6 mouse cellular contexts compared by ENCODE assay signal in the genomic region with DNA sequence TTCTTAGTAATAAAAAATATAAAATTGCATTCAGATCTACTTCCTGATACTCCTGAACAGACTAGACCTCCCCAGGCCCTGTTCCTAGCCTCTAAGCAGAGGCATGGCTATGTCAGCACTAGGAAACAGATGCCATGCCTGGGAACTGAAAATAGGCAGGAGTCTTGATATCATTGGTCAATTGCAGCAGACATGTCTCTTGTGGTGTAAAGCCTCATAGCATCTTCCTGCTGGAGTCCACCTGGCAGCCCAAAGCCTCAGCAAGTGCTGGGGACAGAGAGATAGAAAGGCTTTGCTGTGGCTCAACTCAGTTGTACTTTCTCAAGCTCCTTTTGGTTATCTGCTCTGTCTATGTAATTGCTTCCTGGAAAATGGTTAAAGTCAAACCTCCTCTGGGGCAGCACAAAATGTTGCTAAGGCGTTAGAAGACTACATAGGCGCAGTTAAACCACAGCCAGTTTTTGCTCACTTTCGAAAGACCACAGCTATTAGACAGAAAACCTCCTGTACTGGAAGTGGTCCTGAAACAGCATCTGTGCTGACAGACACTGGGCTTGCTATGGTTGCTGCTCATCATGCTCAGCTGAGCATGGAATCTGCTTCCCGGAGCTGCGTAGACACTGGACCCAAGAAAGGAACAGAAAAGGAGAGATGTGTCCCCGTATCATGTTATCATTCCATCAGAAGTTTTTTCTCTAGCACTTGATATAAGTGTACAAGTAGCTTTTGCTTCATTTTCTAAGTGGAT.
DNase-seq lines count a peak whose midpoint lies in the region; ATAC-seq and TF ChIP-seq lines count a peak whose summit lies in the region.
"Not testable (repeated sequence)": the region's sequence is repeated elsewhere in the genome, so short reads cannot be mapped to it uniquely, and the experiment has no call there.

No protein-coding gene starts in this region.

- not testable (repeated sequence) for H3K9ac ChIP-seq in hindbrain, embryonic 16.5 days (ENCODE audit: low read depth, low read length); midbrain, postnatal 0 days (replicated peaks; ENCODE audit: low read length, poor library complexity, severe bottlenecking)

- H3K9me3 ChIP-seq in hindbrain, embryonic 16.5 days (ENCODE audit: control insufficient read depth, low read length); midbrain, postnatal 0 days (ENCODE audit: low read length): not testable (repeated sequence)

- H3K4me2 ChIP-seq in hindbrain, embryonic 16.5 days (ENCODE audit: low read length); midbrain, postnatal 0 days (ENCODE audit: low read depth, low read length, poor library complexity, severe bottlenecking): not testable (repeated sequence)

- H3K27me3 ChIP-seq in hindbrain, embryonic 16.5 days (replicated peaks; ENCODE audit: control insufficient read depth, insufficient read depth, low read length); midbrain, postnatal 0 days (ENCODE audit: insufficient read depth, low read length): not testable (repeated sequence)

- H3K27ac ChIP-seq in hindbrain, embryonic 16.5 days (ENCODE audit: low read depth, low read length); midbrain, postnatal 0 days (ENCODE audit: low read depth, low read length): not testable (repeated sequence)

- not testable (repeated sequence) for TF ChIP-seq CTCF in midbrain, postnatal 0 days (IDR thresholded peaks at IDR 0.05)

- H3K4me3 ChIP-seq in hindbrain, embryonic 16.5 days (ENCODE audit: low read length); midbrain, postnatal 0 days (ENCODE audit: low read depth, low read length): not testable (repeated sequence)

- 82% methylated on average over 6 of the region's 6 CpGs for WGBS in hindbrain, embryonic 16.5 days
- 89% methylated on average over 6 of the region's 6 CpGs for WGBS in midbrain, postnatal 0 days

- H3K4me1 ChIP-seq in hindbrain, embryonic 16.5 days (ENCODE audit: control insufficient read depth, insufficient read depth, low read depth, low read length); midbrain, postnatal 0 days (ENCODE audit: insufficient read depth, low read length): not testable (repeated sequence)

- DNase-seq in Muller cell, postnatal 12 days (ENCODE audit: inconsistent ontology term) = peak; percentile 1
- DNase-seq in cerebellum, postnatal 10 days = peak; percentile 52 to 65
- DNase-seq in midbrain, postnatal 0 days (ENCODE audit: low spot score) = peak; percentile 3

- ATAC-seq in granulocyte monocyte progenitor cell, adult 5-6 weeks (replicated peaks; ENCODE audit: poor library complexity, severe bottlenecking) = peak; percentile 100
- peak; percentile 65; the same call in 1 of the 2 replicates for ATAC-seq in hindbrain, embryonic 16.5 days
- peak; percentile 64 for ATAC-seq in megakaryocyte, adult 5-6 weeks (ENCODE audit: poor library complexity, severe bottlenecking)
- peak; percentile 27; the same call in 1 of the 2 replicates for ATAC-seq in midbrain, postnatal 0 days (ENCODE audit: low FRiP score)

- not testable (repeated sequence) for H3K36me3 ChIP-seq in hindbrain, embryonic 16.5 days (ENCODE audit: control insufficient read depth, insufficient read depth, low read length); midbrain, postnatal 0 days (ENCODE audit: insufficient read depth, low read length)

Comparison
In these comparisons a context has a peak if more than half of its experiments do, and no peak if none do; other contexts are left out.
1. DNase-seq: peak in every context shown above with its lines; median percentile 58 in cerebellum, postnatal 10 days; 3 in midbrain, postnatal 0 days; 1 in Muller cell, postnatal 12 days.
2. ATAC-seq: peak in every context shown above with its lines; median percentile 100 in granulocyte monocyte progenitor cell, adult 5-6 weeks; 65 in hindbrain, embryonic 16.5 days; 64 in megakaryocyte, adult 5-6 weeks; 27 in midbrain, postnatal 0 days.